Mouse (Mus musculus) heart, postnatal 14 days (tissue): ENCODE data around the gene Ntn3. TPM values are rescaled to one million over a fixed set of nuclear protein-coding genes. Genes with fewer than 3 reads are reported as not detected.

Experiments used
- DNase-seq, 2 experiments: peaks; one replicate each; pipeline ENCODE4 v3.0.0; 2021 to 2022
- intact Hi-C: fragments of 180-260 bp; cut with DNase I; formaldehyde crosslinking; loops from one replicate; pipeline ENCODE4 v1.15.1; 2025
- long read RNA-seq, 2 experiments: library from polyadenylated mRNA; stranded (forward); transcript quantifications; one replicate each; pipeline ENCODE4 v2.0.0; 2021
- total RNA-seq, 2 experiments: library from RNA; stranded (reverse); gene quantifications; 2 replicates each; pipeline ENCODE4 v1.2.3; 2021

Ntn3 gene
- 1 to 10 TPM in 1 of 2 experiments, under 1 TPM in 1; 0.90 to 1.0 TPM for total RNA-seq
- long read RNA-seq, experiment 1, full-length matches to known transcripts = 3 of 3 reads
- long read RNA-seq, experiment 1, partial matches to known transcripts = 0 of 3 reads
- long read RNA-seq, experiment 1, other reads (novel, unspliced or antisense) = 0 of 3 reads
- long read RNA-seq, experiment 2, full-length matches to known transcripts = 2 of 2 reads
- long read RNA-seq, experiment 2, partial matches to known transcripts = 0 of 2 reads
- long read RNA-seq, experiment 2, other reads (novel, unspliced or antisense) = 0 of 2 reads

- intact Hi-C loops = loop anchor here (5.0 kb wide), 1 partner anchor 43 kb away; the partner anchor contains the start of gene Ccnf
- peak; percentile 50 to 64 for DNase-seq
These were observed at the start of gene Ntn3 for GRCm38 (mm10) chr17:24209043-24209915. Gene Ntn3 (minus strand): TSS chr17:24209531.

DNA sequence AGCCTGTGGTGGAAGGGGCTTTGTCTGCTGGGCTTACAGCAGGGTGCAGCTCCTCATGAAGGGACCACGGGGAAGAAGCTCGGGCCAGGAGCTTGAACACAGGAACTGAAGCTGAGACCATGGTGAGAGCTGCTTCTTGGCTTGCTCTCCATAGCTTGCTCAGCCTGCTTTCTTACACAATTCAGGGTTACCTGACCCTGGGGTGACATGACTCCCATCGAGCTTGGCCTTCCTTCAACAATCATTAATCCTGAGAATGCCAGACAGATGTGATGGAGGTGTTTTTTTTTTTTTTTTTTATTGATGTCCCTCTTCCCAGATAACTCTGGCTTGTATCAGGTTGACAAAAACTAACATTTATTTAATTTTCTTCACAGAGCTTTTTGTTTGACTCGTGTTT is 49.6 kb upstream of the Ntn3 start:
- intact Hi-C loops = no loop called here

GRCm38 (mm10) chr17:24252329-24252728 is 43.0 kb upstream of the Ntn3 start:
- intact Hi-C loops = loop anchor here (5.0 kb wide), 2 partner anchors 45 to 80 kb away; partner anchors contain the start of genes Ntn3 and Tbc1d24
- no peak for DNase-seq

More for the DNA sequence above, 49.6 kb upstream of the Ntn3 start:
- no peak for DNase-seq

DNA sequence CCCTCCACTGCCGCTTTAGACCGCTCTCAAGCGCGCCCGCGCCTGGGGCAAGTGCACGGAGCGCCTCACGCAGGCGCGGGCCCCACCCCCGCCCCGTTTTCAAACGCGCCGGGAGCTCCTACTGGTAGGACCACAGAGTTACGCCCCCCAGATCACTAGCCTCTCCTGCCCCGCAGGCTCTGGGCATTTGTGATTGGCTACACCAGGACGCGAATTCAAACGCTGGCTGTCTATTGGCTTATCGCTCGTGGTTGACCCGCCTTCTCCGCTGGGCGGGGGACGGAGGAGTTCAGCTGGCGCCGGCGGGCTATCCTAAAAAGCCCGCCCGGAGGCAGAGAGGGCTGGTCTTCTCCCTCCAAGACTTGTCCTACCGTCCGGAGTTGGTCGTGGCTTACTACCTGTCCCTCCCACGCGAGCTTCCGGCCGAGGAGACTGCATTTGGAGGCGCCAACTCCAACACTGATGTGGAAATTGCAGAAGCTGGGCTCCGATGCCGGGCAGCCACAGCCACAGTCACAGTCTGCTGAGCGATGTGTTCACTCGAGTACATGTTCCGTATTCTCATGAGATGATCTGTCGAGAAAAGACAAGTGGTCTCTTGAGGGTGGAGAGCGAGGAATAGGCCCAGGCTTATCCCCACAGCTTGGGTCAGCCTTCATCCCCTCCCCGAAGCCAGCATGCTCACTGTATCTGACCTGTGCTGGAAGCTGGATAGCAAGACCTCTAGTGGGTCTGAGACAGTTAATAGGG is 42.2 kb upstream of the Ntn3 start, which contains the start of gene Ccnf:
Gene Ccnf (minus strand): TSS at position 165 of the 750 bp plus-strand sequence.
- peak; percentile 94 to 95 for DNase-seq
- intact Hi-C loops = loop anchor here (5.0 kb wide), 2 partner anchors 44 to 79 kb away; partner anchors contain the start of genes Ntn3 and Tbc1d24

DNA sequence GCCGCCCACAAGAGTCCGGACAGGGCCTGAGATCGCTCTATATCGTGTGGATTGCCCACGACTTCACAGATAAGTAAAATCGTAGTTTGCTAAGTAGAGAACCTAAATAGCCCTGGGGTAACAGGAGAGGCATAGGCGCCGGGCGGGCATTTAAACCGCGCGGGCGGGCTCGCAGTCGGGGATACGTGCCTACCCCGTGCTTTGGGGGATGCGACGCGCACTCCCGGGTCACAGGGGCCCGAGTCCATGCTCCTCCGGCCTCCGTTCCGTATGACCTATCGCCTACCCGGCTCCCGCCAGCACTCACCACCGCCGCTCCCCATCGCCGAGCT is 41.6 kb upstream of the Ntn3 start:
- intact Hi-C loops = loop anchor here (5.0 kb wide), 2 partner anchors 44 to 79 kb away; partner anchors contain the start of genes Ntn3 and Tbc1d24
- no peak for DNase-seq

GRCm38 (mm10) chr17:24248641-24249040 is 39.3 kb upstream of the Ntn3 start:
- DNase-seq = no peak
- intact Hi-C loops = no loop called here

GRCm38 (mm10) chr17:24244061-24244460 is 34.7 kb upstream of the Ntn3 start:
- DNase-seq = no peak
- intact Hi-C loops = loop anchor here (5.0 kb wide), 1 partner anchor 67 kb away; no protein-coding TSS in a partner anchor

GRCm38 (mm10) chr17:24243311-24243969 is 34.1 kb upstream of the Ntn3 start:
- peak in 1 of 2 experiments; percentile 46 for DNase-seq

DNA sequence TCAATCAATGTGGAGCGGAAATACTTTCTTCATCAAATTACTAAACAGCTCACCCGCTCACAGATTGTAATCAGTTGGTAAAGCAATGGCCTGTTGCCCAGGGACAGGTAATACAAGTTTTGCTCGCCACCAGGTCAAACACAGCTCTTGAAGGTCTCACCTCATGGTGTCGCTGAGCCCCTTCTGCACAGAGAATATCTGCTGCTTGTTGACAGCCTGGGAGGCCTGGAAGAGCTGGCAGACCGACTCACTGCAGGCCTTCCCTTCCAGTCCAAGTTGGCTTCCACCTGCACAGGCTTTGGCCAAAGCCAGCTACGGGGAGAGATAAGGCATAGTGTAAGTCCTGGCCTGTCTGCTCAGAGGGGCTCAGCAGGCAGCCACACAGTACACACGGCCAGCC is 27.6 kb upstream of the Ntn3 start:
- intact Hi-C loops = loop anchor here (5.0 kb wide), 1 partner anchor 70 kb away; no protein-coding TSS in a partner anchor
- DNase-seq = peak; percentile 43 to 56

More at GRCm38 (mm10) chr17:24243311-24243969, 34.1 kb upstream of the Ntn3 start:
- intact Hi-C loops = loop anchor here (5.0 kb wide), 1 partner anchor 66 kb away; no protein-coding TSS in a partner anchor

DNA sequence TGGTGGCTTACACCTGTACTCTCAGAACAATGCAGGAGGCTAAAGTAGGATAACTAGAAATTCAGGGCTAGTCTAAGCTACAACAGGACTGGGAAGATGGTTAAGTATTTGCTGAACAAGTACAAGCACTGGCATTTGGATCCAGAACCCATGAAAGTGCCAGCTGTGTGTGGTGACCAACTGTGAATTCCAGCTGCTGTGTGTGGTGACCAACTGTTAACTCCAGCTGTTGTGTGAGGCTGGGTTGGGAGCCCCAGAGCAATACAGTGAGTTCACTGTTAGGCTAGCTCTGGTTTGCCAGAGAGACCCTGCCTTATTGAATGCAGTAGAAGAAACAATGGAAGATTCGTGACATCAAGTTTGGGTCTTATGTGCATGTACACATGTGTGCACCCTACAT is 27.1 kb upstream of the Ntn3 start:
- intact Hi-C loops = loop anchor here (5.0 kb wide), 1 partner anchor 71 kb away; no protein-coding TSS in a partner anchor

GRCm38 (mm10) chr17:24227941-24228340 is 18.6 kb upstream of the Ntn3 start:
- DNase-seq = no peak
- intact Hi-C loops = no loop called here

More for the DNA sequence above, 27.1 kb upstream of the Ntn3 start:
- DNase-seq = no peak

- no peak for DNase-seq
- intact Hi-C loops = no loop called here
These were observed 17.4 kb upstream of the Ntn3 start for GRCm38 (mm10) chr17:24226721-24227120.

GRCm38 (mm10) chr17:24225851-24226250 is 16.5 kb upstream of the Ntn3 start:
- no peak for DNase-seq
- intact Hi-C loops = no loop called here

DNA sequence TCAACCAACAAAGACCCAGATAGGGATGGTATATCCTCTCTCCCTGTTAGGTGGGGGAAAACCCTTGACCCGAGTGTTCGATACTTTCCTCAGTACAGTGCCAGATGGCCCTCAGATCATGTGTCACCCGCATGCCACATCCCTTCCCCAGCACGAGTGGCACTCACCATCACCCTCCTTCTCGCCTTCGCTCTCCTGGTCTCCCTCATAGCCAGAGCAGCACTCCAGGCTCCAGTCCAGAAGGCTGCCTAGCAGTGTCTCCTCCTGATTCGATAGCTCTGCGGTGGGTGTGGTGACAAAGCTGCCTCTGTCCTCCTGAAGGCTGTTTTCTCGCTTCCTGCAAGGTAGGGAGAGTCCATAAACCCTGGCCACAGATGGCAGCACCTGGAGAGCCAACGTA is 15.4 kb upstream of the Ntn3 start:
- DNase-seq = no peak
- intact Hi-C loops = no loop called here

DNA sequence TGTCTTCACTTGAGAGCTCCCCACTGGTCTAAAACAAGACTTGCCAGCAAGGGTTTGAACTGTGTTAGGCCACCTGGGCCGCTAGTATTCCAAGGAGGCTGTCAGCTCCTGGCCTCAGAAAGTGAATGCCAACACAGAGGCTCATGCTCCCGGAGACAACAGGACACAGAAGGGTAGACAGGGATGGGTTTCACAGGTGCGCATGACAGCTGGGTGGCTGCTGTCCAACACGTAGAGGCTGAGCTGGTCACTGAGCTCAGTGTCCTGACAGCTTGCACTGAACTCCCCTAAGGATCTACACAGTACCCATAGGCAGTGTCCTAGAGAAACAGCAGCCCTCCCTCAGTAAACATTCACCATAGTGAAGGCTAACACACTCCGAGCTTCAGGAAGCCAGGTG is 14.2 kb upstream of the Ntn3 start:
- intact Hi-C loops = no loop called here

DNA sequence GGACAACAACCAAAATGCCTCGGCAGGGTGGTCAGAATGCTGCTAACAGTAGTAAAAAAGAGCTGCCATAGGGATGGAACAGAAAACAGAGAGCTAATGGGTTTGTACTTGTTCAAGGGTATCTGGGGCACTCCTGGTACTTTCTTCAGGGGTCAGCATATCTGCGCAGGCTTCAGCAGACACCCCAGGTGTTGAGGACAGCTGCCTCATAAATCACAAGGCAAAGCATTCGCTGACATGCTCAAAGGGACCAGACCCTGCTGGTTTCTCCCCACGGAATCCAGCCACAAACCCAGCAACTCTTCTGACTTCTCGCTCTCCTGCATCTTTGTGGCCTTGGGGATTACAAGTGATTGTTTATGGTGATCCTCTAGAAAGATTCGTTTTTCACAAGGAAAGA is 13.3 kb upstream of the Ntn3 start:
- intact Hi-C loops = no loop called here
- no peak for DNase-seq

More for the DNA sequence above, 14.2 kb upstream of the Ntn3 start:
- no peak for DNase-seq

- intact Hi-C loops = no loop called here
- DNase-seq = peak; percentile 87 to 92
These were observed 11.4 kb upstream of the Ntn3 start, which contains the start of gene Tedc2 for GRCm38 (mm10) chr17:24220435-24221411. Gene Tedc2 (minus strand): TSS chr17:24220851.

DNA sequence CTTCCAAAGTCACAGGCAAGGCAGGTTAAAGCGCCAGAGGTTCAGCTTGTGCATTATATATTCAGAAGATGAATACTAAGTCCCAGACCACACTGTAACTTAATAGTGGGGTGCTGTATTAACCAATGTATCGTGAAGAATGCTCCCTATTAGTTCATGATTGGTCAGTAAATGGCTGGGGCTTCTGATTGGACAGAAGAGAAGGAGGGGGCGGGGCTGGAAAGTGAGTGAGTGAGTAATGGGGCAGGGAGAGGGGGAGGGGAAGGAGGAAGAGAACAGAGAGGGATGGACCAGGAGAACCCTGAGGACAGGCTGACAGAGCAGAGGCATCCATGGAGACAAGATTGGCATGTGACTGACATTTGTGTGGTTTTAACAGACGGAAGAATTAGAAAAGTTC is 7.5 kb upstream of the Ntn3 start:
- no peak for DNase-seq
- intact Hi-C loops = no loop called here
